Mouse (Mus musculus) right cerebral cortex, postnatal 36 days (tissue): ENCODE data around the gene 1810043G02Rik.
"Not testable (repeated sequence)": the region's sequence is repeated elsewhere in the genome, so short reads cannot be mapped to it uniquely, and the experiment has no call there.

Experiments
- DNase-seq, 2 experiments: peaks; one replicate each; pipeline ENCODE4 v3.0.0; 2022; ENCODE audit warnings: low spot score in 2 of 2, mixed read lengths in 1 of 2

Gene 1810043G02Rik

GRCm38 (mm10) chr10:78005791-78006438 is 27.6 kb downstream of the 1810043G02Rik start:
- no peak for DNase-seq

- no peak for DNase-seq
Observed at GRCm38 (mm10) chr10:78007203-78007602, 28.9 kb downstream of the 1810043G02Rik start.

GRCm38 (mm10) chr10:78008169-78008568 is 29.8 kb downstream of the 1810043G02Rik start:
- DNase-seq = no peak

- DNase-seq = peak; percentile 92
Observed at GRCm38 (mm10) chr10:78009184-78009944, 31.0 kb downstream of the 1810043G02Rik start.

- DNase-seq = no peak
Observed at GRCm38 (mm10) chr10:78009945-78010293, 31.6 kb downstream of the 1810043G02Rik start, which contains the start of gene Pfkl. Pfkl (minus strand) TSS chr10:78010083.

- DNase-seq = no peak
Observed at GRCm38 (mm10) chr10:78010335-78010734, 32.0 kb downstream of the 1810043G02Rik start.

GRCm38 (mm10) chr10:78011116-78011515 is 32.8 kb downstream of the 1810043G02Rik start:
- not testable (repeated sequence) for DNase-seq

- no peak for DNase-seq
Observed at GRCm38 (mm10) chr10:78012661-78013495, 34.6 kb downstream of the 1810043G02Rik start.

GRCm38 (mm10) chr10:78015489-78015888 is 37.2 kb downstream of the 1810043G02Rik start:
- no peak for DNase-seq

GRCm38 (mm10) chr10:78016366-78016765 is 38.0 kb downstream of the 1810043G02Rik start:
- DNase-seq = no peak

GRCm38 (mm10) chr10:78018797-78019203 is 40.5 kb downstream of the 1810043G02Rik start:
- peak in 1 of 2 experiments; percentile 50 for DNase-seq

GRCm38 (mm10) chr10:78019291-78019690 is 41.0 kb downstream of the 1810043G02Rik start:
- no peak for DNase-seq

GRCm38 (mm10) chr10:78019984-78020383 is 41.7 kb downstream of the 1810043G02Rik start:
- DNase-seq = not testable (repeated sequence)

GRCm38 (mm10) chr10:78025453-78025852 is 47.1 kb downstream of the 1810043G02Rik start:
- DNase-seq = not testable (repeated sequence)

- DNase-seq = peak in 1 of 2 experiments; percentile 42
Observed at GRCm38 (mm10) chr10:78028129-78028528, 49.8 kb downstream of the 1810043G02Rik start.

GRCm38 (mm10) chr10:78029080-78029479 is 50.8 kb downstream of the 1810043G02Rik start:
- DNase-seq = no peak

GRCm38 (mm10) chr10:78031987-78032386 is 53.7 kb downstream of the 1810043G02Rik start:
- DNase-seq = no peak
